Mouse (Mus musculus) CH12F3 (cell line): ENCODE results near the gene Adamts13.

Experiments used
- in situ Hi-C: fragments of 300-500 bp; cut with MboI; formaldehyde crosslinking; loops from 2 replicates; pipeline ENCODE4 v1.14.3; 2020; ENCODE audit warnings: low sequenced_read_pairs

The Adamts13 gene

GRCm38 (mm10) chr2:27028437-27029015 lies 55.3 kb downstream of the Adamts13 start:
- in situ Hi-C loops: no loop called here

GRCm38 (mm10) chr2:27032361-27032760 lies 59.1 kb downstream of the Adamts13 start:
- in situ Hi-C loops: loop anchor here (10.0 kb wide), 1 partner anchor 388 kb away; no protein-coding TSS in a partner anchor

DNA sequence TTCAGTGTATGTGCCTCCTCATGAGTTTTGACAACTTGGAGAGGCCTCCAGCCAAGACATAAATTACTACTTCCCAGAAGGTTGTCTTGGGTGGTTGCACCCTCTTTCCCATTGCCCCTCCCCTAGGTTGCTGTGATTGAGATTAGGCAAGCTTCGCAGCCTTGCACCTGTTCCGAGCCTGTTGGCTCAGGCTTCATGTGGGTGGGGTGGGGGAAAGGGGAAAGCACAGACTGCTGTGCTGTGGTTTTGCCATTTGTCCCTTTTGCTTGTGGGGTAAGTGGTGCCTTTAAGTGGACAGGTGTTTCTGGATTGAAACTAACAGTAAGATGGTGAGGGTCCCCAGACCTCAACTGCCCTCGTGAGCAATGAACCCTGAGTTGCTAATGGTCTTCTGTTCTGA lies 62.8 kb downstream of the Adamts13 start:
- in situ Hi-C loops: loop anchor here (10.0 kb wide), 1 partner anchor 391 kb away; no protein-coding TSS in a partner anchor

DNA sequence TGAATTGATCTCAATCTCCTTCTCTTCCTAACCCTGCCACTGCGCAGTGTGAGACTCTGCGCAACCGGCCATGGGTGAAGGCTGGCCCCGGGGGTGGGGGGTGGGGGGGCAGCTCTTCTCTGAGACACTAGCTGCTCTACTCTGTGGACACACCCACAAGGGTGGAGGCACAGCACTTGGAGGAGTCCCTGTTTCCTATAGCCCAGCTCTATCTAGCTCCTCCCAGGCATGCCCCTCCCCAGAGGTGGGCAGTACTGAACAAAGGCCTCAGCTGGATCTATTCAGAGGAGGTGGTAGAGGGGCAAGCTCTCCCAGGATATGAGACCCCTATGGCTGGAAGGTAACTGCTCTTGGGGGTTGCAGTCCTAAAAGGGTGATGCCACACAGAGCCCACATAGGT lies 63.8 kb downstream of the Adamts13 start:
- in situ Hi-C loops: loop anchor here (10.0 kb wide), 1 partner anchor 392 kb away; no protein-coding TSS in a partner anchor

DNA sequence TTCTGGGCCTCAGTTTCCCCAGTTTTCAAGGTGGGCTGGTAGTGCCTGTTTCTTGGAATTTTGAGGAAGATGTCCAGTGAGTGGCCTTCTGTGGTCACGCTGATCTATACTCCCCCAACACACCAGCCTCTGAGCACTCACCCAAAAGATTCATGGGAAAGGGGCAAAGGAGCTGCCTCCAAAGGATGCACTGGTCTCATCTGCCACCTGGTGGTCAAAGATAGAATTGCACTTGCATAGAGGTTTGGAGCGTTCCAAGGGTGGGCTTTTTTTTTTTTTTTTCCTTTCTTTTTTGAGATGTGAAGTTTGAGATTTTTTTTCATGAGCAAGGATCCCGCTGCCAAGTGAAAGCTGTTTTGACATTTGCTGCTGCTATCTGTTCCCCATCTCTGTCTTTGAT lies 65.4 kb downstream of the Adamts13 start:
- in situ Hi-C loops: loop anchor here (10.0 kb wide), 1 partner anchor 394 kb away; no protein-coding TSS in a partner anchor

DNA sequence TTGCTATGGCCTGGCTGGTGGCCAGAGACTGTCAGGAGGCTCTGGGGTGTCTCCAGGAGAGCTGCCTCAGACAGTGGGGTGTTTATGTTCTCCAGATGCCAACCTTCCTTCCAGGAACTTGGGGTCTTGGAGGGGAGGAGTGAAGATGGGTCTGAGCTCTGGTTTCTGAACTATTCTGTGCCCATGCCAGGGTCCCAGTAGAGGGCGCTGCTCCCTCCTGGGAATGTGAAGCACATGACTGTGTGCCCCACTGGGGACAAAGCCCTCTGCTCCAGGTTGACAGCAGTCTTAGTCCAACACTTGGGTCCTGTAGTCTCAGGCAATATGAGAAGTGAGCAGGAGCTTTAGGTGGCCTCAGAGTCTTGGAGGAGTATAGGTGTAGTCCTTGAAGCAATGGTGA lies 66.1 kb downstream of the Adamts13 start:
- in situ Hi-C loops: loop anchor here (10.0 kb wide), 1 partner anchor 394 kb away; no protein-coding TSS in a partner anchor

DNA sequence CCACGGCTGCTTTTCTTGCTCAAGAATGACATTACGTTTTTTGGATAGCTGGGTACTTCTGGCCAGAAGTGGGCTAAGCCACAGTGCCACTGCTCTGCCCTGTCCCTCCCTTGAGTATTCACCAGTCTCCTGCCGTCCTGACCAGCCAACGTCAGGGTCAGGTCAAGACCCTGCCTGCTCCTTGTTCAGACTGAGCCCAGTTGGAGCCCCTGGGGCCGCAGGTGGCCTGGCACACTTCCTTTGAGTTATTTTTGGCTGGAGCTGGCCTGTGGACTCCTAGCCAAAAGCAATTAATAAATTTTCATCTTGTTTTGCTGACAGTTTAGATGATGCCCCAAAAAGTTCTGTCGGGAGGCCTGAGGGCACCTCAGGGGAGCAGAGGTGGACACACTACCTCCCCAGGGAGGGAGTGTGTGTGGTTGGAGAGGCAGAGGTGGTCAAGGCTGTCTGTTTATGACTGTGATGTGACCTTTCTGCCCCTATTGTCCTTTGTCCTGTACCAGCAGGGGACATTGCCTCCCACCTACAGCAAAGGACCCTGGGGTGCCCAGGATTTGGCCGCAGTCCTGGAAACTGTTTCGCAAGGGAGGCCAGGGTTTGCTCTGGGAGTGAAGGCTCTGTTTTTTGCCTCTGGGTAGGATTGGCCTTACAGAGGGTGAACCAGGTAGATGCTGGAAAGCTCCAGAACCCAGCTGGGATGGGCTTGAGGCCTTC lies 69.1 kb downstream of the Adamts13 start:
- in situ Hi-C loops: no loop called here

GRCm38 (mm10) chr2:27043461-27043860 lies 70.2 kb downstream of the Adamts13 start:
- in situ Hi-C loops: no loop called here

DNA sequence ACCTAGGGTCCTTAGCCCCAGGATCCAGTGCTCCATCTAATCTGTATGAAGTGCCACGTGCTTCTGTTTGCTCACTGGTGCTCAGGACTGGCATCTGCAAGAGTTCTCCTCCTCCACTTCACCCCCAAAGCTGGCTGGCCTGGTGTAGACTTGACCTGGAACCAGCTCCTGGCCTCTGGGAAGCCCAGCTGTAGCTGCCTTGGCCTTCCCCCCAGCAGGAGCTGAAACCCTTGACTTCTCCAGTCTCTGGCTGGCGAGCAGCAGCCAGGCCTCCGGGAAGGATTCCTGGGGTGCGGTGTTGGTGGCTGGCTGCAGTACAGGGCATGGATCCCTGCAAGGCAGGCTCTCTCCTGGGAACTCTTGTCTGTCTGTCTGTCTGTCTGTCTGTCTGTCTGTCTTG lies 71.0 kb downstream of the Adamts13 start:
- in situ Hi-C loops: no loop called here

GRCm38 (mm10) chr2:27044641-27045040 lies 71.4 kb downstream of the Adamts13 start:
- in situ Hi-C loops: no loop called here

GRCm38 (mm10) chr2:27045979-27046770 lies 73.0 kb downstream of the Adamts13 start:
- in situ Hi-C loops: no loop called here

DNA sequence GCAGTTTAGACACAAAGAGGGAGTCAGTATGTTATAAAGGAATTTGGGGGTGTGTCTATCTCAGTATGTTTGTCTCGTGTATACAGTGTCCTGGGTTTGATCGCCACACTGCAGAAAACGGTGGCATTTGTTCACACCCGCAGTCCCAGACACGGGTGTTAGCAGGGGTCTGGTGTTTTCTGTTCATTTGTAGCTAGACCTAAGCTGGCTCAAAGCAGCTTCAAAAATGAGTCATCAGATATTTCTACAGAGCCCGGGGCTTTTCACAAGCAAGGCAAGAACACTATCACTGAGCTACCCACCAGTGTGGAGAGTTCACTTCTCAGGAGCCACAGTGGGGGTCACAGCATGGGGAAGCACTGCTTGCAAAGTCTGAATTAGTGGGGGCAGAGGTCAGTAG lies 76.2 kb downstream of the Adamts13 start:
- in situ Hi-C loops: no loop called here

DNA sequence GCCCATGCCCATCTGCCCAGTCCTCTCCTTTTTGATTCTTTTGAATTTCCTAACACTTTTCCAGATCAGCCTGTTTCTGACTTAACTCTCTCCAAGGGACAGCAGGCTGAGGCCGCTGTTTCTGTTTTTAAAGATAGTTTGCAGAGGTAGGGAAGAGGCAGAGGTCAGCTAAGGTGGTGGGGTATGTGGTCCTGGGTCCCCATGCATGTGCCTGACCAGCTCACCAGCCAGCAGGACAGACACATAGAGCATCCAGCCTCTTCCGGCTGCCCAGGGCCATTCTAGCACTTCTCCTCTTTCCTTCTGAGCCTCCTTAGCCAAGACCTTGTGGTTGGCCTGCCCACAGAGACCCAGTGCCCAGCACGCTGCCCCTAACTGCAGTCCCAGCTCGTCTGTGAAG lies 85.0 kb downstream of the Adamts13 start:
- in situ Hi-C loops: no loop called here

- in situ Hi-C loops: no loop called here
Observed at GRCm38 (mm10) chr2:27058751-27059150, 85.5 kb downstream of the Adamts13 start.

GRCm38 (mm10) chr2:27059187-27059586 lies 86.0 kb downstream of the Adamts13 start:
- in situ Hi-C loops: no loop called here
